Mouse (Mus musculus): ENCODE measurements at regions not wholly inside any gene's neighbourhood (a gene's known extent, or its start where the extent isn't known, plus 50 kb on each side); places are given as distances from the start of the nearest gene placed in this dataset.

- TF ChIP-seq CTCF (IDR thresholded peaks at IDR 0.05) (no peak), EP300 (IDR thresholded peaks at IDR 0.05) (no peak)
These were observed 129.3 kb downstream of the Nufip1 start for GRCm38 (mm10) chr14:76239856-76240493.
